Mouse (Mus musculus): Measurements from ENCODE around the gene Cep170b.

Cep170b gene

DNA sequence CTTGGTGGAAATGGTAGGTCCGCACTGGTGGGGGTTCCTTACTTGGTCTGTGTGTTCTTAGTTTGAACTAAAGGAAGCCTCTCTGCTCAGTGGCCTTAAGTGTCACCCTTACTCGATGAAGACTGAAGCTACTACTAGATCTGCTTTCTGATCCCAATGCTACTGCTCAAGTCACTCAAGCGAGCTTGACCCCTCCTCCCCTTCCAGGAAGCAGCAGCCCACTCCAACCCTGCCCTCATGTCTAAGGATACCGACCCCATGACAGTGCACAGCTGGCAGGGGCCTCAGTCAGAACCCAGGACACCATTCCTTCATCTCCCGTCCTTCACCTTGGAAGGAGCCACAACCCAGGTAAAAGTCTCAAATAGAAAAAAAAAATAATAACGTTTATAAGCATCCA lies at the start of gene Cep170b:
Gene Cep170b (plus strand): TSS at position 240 of the 400 bp plus-strand sequence.
- DNase-seq (ENCODE audit: low read depth), result no peak

DNA sequence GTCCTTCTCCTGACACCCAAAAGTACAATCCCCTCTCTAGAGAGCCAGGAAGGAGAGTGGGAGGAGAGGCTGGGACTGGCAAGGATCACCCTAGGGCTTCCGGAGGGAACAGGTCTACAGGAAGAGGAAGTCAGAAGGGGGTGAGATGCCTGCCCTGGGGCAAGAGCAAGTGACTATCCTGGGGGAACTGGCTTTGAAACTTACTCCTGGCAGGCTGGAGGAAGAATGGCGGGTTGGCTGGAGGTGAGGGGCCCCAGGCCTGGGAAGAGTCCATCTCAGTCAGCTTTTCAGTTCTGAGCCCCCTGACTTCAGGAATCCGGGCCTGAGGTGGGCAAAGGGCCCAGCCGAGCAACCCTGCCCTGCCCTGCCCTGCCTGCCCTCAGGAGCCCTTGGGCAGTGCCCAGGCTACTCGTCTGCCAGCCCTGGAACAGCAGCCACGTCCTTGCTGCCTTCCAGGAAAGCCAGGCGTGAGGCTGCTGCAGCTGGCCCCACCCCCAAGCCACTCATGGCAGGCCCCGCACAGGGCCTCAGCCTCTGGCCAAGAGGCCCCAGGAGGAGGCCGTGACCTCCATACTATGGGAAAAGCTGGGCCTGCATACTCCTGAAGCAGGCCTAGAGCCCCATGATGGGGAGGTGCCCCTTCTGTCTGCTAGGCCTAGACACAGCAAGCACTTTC lies 49.4 kb upstream of the Cep170b start:
- DNase-seq (ENCODE audit: low read depth), result no peak

DNA sequence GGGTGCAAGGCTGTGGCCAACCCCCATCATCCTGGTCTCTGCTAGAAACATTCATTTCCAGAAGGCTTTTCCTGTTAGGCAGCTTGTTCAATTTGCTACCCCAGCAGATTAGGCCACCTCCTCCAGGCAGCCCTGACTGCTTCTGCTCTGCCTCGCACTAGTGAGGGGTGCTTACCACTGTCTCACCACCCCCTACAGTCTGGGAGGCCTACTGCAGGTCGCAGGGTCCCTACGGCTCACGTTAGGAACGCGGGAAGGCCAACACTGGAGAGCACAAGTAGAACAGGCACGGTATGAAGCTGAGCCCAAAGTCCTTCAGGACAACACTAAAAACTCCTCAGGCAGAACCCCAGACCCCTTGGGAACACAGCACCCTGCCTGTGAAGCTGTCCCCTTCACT lies 48.4 kb upstream of the Cep170b start:
- no peak for DNase-seq (ENCODE audit: low read depth)

DNA sequence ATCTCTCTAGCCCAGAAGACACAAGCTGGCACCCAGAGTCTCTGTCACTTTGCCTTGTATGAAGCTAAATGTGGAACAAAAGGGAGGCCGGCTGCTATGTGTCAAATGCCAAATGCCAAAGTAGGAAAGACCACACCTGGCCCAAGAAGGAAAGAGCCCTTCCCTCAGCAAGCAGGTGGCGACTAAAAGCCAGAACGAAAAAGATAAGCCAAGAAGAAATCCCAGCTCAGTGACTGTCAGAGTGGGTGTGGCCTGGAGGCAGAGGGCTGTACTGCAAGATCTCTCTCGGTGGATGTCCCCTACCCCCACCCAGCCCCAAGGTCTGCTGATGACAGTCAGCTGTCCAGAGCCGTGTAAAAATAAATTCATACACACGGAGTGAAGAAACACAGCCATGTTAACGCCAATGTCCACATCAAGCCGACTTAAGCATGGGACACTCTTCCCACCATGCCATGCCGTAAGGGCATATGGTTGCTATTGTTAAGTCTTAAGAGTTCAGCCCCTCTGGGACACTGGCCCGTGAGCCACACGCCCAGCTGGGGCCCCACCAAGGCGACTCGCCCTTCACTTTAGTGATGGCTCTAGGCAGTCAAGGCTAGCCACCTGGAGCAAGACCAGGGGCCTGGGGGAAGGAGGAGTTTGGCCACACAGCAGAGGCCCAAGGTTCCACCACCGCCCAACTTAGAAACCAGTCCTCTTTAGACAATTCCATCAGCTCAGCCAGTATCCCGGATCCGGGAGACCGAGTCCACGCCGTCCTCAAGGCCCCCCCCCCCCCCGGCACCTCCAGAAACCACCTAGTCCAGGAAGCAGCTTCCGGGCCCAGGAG lies 47.3 kb upstream of the Cep170b start:
- peak; percentile 57 for DNase-seq (ENCODE audit: low read depth)

DNA sequence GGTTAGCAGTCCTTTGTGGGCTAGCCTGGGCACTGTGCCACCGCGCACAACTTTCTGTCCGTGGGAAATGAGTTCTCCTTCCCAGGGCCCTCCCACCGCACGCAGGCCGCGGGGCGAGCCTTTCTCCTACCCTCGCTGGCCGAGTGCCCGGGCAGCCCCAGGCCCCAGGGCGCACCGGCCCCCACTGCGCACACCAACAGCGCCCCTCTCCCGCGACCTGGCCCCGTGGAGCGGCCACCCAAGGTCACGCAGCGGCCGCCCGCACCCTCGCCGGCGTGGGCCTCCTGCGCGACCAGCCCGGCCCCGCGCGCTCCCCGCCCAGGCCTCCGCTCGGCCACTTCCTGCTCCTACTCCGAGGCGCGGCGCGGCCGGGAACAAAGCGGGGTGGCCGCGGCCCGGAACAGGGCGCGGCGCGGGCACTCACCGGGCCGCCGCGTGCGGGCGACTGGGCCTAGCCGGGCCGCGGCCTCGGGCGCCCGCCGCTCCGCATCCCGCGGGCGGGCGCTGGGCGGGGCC lies 46.6 kb upstream of the Cep170b start:
- peak; percentile 44 for DNase-seq (ENCODE audit: low read depth)

DNA sequence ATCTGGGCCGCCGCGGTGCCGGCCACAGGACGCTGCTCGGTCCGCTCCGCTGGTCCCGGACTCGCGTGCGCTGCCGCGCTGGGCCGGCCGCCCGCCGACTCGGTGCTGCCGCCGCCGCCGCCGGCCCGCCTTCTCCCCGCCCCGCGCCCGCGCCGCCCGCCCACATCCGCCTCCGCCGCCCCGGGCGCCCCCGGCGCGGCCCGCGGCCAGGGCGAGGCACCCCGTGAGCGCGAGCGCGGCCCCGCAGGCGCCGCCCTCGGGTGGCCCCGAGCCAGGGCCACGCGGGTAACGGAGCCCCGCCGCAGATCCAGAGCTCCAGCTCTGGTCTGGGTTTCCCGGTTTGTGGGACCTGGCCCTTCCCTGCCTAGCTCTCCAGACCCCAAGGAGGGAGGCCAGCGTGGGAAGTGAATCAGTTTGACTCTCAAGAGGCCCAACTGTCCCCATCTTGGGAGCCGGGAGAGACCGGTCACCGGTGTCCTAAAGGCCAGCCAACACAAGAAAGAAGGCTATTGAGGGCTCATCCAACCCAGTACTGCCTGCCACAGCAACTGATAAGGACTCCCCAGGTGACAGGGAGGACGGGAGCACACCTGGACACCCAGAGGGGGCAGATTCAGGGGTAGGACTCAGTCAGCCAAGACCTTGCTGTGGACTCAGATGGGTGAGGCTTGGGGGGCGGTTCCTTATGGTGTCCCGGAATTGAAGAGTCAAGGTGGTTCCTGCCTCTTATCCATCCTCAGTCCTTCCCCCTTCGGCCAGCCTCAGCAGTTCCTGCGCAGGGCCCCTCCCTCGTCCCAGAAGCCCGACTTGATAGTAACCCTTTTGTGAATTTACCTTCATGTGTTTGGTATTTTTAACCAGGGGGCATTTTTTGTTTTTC lies 45.9 kb upstream of the Cep170b start, which contains the start of gene Akt1:
Gene Akt1 (minus strand): TSS at position 753 of the 880 bp plus-strand sequence.
- DNase-seq (ENCODE audit: low read depth), result peak; percentile 63

DNA sequence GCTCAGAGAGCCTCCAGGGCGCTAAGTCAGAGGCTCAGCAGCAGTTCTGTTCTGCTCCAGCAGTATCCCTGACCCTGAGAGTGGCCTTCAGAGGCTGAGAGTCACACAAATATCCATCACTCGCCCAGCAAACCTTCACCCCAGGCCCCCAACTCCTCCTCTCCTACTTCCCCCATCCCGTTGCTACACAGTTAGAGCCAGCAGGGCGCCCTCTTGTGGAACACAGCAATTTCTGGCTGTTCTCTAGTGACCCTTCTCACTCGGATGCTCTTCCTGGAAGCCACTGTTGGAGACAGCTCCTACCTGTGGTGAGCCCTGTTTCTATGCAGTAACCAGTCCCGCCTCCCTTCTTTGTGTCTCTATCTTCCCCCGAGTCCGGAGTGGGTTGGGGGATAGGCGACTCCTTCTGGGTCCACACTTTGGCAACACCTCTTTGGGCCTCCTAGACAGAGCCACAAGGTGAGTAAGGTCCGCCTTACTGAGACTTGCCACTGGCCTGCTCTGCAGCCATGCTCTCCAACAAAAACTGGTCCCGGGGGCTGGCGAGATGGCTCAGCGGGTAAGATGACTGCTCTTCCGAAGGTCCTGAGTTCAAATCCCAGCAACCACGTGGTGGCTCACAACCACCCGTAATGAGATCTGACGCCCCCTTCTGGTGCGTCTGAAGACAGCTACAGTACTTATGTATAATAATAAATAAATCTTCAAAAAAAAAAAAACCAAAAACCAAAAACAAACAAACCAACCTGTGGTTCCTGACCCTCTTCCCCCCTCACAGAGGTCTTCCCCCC lies 44.8 kb upstream of the Cep170b start:
- DNase-seq (ENCODE audit: low read depth), result peak; percentile 93

DNA sequence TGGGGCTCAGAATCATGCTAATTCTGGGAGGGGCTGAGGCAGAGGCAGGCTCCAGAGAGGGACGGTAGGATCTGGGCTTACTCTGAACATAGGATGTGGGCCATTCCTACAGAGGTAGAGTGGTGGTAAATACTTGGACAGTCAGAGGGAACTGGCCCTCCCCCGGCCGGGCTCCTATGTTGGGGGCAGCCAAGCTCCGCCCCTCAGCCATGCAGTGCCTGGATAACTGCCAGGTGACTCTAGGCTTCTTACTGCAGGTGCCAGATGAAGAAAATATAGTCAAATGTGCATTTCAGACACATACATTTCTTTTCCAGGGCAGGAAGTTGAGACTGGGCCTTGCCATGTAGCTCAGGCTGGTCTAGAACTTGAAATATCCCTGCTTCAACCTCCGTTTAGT lies 43.2 kb upstream of the Cep170b start:
- no peak for DNase-seq (ENCODE audit: low read depth)

DNA sequence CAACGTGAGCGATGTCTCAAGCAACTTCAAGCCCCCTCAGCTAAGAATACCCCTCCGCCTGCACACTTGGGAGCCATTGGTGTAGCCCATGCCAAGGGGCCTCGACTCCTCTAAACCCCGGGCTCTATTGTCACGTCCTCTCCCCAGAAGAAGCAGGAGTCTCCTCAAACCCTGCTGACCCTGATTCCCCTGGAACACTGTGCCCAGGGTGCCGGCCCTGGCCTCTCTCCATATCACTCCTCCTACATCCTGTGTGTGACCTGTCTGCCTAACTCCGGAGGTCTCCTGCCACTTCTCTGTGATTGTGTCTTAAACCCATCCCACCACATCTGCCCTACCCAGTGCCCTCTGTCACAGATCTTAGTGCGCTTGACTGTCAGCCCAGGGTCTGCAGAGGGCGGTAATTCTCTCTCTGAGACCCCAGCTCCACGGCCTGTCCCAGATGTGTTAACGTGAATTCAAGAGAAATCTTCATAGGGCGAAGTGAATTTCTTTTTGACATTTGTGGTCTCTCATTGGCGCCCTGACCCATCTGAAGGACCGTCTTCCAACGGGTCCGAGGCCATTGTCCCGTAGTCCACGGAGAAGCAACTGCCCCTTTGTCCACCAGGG lies 42.2 kb upstream of the Cep170b start:
- no peak for DNase-seq (ENCODE audit: low read depth)

DNA sequence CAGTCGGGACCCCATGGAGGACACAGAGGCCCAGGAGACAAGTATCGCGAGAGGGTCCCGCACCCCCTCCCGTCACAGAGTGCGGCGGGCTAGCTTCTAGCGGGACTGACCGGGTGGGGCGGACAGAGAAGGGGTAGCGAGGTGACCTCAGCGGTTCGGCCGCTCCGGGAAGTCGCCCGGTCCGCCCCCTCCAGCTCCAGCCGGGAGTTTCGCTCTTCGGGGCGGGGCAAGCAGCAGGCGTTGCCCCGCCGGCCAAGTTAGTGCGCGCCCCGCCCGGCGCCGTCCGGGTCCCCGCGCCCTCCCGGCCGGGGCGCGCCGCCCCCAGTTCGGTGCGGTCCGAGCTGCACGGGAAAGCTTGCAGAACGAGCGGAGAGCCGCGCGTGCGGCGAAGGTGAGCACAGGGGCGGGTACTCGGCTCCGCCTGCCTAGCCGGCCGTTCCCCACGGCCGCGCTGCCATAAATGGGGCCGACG lies 41.7 kb upstream of the Cep170b start, which contains the start of gene Zbtb42:
Gene Zbtb42 (plus strand): TSS at position 274 of the 472 bp plus-strand sequence.
- peak; percentile 50 for DNase-seq (ENCODE audit: low read depth)

DNA sequence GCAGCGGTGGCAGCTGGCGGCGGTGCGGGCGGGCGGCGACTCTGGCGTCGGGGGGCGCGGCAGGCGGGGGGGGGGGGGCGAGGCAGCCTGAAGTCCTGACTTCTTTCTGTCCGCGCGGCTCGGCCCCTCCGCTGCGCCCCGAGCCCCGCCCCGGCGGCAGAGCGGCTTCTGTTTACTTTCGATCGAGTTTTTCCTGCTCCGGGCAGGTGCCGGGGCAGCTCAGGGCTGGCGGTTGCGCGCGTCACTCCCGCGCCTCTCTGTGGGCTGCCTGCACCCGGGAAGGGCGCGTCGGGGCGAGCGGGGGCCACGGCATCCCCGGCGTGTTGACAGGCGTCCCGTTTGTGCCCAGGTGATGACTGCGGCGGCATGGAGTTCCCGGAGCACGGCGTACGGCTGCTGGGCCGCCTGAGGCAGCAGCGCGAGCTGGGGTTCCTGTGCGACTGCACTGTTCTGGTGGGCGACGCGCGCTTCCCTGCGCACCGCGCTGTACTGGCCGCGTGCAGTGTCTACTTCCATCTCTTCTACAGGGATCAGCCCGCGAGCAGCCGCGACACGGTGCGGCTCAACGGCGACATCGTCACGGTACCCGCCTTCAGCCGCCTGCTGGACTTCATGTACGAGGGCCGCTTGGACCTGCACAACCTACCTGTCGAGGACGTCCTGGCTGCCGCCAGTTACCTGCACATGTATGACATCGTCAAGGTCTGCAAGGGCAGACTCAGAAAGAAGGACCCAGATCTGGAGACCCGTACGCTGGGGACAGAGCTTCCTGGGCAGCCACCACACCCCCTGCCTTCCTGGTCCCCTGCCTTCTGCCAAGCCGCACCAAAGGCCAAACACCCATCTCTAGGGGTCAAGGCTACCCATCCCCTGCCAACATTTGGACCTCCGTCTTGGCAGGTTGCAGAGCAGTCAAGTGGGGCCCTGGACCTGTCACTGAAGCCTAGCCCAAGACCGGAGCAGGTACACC lies 40.9 kb upstream of the Cep170b start:
- DNase-seq (ENCODE audit: low read depth), result peak; percentile 63

DNA sequence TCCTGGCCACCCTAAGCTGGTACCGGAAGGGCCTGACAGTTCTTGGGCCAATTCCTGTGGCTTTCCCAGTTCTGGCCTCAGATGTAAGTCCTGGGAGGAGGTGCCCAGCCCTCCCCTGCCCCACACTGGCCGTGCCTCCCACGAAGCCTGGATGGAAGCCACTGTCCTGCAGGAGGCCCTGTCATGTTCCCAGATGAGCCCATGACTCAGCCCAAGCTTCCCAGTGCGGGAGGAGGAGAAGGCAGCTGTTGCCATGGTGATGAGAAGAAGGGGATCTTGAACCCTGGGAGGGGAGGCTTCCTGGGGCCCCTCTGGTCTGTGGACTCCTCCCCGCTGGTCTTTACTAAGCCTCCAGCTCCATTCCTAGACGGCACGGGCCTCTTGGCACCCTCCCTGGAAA lies 36.9 kb upstream of the Cep170b start:
- DNase-seq (ENCODE audit: low read depth), result no peak

DNA sequence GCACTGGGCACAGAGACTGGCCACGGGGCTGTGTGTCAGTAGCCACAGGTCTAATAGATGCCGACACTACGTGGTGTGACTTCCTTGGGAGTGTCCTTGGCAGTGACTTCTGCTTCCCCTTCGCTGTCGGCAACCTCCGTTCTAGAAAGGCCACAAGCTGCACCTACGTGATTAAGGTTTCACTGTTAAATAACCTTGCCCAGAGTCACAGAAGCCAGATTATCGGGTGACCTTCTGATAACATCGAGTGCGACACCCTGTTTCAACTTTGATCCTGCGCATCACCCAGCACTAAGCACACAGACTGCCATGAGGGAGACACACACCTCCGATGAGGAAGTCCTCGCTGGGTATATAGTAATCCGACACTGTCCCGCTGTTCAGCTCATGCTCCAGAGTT lies 31.8 kb upstream of the Cep170b start:
- DNase-seq (ENCODE audit: low read depth), result peak; percentile 36

DNA sequence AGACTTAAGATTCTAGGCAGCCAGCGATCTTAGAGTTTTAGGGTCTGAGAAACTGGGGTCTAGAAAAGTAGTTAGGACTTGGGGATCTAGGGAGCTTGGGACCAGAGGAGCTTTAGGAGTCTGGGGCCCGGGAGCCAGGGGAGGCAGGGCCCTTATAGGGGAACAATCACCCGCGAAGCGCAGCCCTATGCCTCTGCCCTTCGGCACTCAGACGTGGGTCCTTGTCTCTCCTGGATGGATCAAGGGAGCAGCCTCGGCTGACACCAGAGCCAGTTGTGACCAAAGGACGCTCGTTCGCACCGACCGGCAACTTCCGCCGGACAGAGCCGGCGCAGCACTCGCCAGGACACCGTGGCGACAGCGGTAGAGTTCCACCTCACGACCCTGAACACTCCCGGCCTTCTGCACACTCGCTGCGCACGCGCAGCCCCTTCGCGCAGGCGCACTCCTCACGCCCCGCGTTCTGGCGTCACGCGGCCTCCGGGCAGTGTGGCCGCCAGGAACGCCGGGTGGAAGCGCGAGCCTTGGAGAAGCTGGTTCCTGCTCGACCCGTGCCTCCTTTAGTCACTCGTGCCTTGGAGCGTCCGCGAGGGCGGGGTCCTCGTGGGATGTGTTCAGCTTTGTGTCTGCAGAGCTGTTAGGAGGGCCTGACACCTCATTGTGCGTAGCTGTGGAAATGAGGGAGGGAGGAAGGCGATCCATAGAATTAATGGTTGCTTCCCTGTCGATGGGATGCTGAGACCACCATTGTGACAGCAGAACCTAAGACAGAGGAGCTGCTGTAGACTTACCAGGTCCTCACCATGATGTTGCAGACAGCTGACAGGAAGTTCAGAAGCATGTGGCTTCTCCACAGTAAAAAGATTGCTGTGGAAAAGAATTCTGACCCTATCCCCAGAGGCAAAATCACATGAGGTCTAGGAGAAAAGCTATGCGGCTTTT lies 26.8 kb upstream of the Cep170b start:
- peak; percentile 94 for DNase-seq (ENCODE audit: low read depth)

DNA sequence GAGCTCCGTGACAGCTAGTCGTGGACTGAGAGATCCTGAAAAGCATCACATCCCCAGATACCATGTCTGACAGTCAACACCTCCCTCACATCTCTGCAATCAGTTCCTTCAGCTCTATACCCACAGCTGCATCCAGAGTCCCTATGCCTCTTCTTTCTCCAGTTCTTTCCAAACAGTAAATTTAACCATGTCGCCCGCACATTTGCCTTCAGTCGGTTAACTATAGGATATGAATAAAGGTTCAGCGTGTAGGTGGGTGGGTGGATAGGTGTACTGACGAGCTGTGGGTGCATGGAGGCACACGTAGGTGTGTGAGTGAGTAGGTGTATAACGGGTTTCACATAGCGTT lies 26.2 kb upstream of the Cep170b start:
- DNase-seq (ENCODE audit: low read depth), result no peak

DNA sequence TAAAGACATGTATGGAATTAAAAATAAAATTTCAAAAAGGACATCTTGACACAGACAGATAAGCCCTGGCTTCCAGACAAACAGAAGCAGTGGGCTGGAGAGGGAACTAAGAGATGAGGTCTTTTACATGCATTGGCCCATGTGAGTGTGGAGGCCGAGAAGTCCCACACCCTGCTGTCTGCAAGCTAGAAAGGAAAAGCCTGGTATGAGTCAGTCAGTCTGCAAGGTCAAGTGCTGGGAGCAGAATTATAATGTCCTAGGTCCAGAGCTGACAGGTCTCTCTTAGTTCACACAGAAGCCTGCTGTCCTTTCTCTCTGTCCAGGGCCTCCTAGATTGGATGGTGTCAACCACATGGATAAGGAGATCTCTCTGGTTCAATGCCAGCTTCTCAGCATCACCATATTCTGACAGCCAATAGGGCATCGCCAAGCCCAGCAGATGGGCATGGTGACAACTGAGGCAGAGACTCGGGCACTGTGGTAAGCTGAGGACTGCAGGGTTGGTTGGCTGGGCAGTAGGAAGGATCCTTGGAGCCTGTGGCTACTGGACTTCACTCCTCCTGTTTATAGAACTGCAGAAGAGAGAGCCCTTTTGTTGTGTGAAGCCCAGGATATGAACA lies 23.3 kb upstream of the Cep170b start:
- DNase-seq (ENCODE audit: low read depth), result no peak

DNA sequence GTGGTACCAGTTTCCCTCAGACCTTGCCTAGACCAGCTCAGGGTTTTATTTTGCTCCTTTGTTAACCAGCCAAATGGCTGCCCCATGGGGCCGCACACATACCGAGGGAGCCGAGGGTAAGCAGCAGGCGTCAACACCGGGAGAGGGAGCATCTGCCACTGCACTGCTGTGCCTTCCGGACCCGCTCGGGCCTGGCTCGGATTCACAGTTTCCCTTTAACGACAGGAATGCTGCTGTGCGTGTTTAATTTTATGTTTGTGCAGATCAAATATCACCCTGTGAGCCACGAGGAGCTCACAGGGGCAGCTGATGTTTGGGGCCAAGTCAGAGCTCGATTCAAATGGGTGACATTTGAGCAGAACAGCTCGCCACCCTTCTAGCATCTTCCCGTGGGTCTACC lies 19.7 kb upstream of the Cep170b start:
- DNase-seq (ENCODE audit: low read depth), result no peak
